Comparison of ENCODE assay signal across 18 mouse cellular contexts in the genomic region with DNA sequence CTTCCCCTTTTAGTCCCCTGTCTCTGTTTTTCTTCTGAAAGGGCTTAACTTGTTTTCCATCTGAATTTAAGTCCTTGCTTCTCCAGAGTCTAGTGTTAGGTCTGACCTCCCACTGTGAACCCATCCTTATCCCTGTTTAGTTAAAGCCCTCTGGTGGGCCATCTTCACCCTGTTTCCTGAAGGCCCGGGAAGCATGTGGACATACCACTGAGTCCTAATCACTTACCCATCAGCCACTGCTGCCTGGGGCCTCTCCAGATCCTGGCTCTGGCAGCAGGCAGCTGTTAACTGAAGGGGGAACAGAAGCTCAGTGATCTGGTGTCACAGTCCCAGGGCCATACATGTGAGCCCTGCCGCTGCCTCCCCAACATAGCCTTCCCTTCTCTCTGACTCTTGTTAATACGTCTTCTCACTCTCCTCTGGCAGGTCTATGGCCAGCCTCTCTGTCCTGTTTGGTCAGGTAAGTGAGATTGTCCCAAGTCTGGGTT. TPM values are rescaled to one million over a fixed set of nuclear protein-coding genes. Genes with fewer than 3 reads are reported as not detected.
"Had no signal": no experiment of that assay in that cellular context is flagged by ENCODE, and none has a peak within 500 bp of the region (broad histone marks: within the 10 kb centered on the region; RNA-seq: fewer than 3 reads in every experiment).

No protein-coding gene starts in this region.

- H3K4me1 ChIP-seq: limb, embryonic 12.5 days; midbrain, embryonic 15.5 days; stomach, embryonic 15.5 days had no signal

- H3K27me3 ChIP-seq: limb, embryonic 12.5 days; midbrain, embryonic 15.5 days; neural tube, embryonic 13.5 days; stomach, embryonic 15.5 days had no signal

- H3K4me3 ChIP-seq: limb, embryonic 12.5 days; midbrain, embryonic 10.5 days; midbrain, embryonic 15.5 days; neural tube, embryonic 13.5 days; stomach, embryonic 15.5 days had no signal

- H3K9ac ChIP-seq: limb, embryonic 12.5 days; liver, embryonic 14.5 days; midbrain, embryonic 15.5 days; neural tube, embryonic 13.5 days; stomach, embryonic 15.5 days had no signal

- H3K27ac ChIP-seq: limb, embryonic 12.5 days; liver, embryonic 14.5 days; midbrain, embryonic 10.5 days; midbrain, embryonic 15.5 days; neural tube, embryonic 13.5 days; stomach, embryonic 15.5 days had no signal

- DNase-seq: kidney, adult 8-10 months; kidney, postnatal 25 days; lung, adult 18-20 months; lung, postnatal 4 days; right cerebral cortex, postnatal 14 days; thymus, adult 2 months; thymus, postnatal 25 days had no signal

- H3K4me2 ChIP-seq: limb, embryonic 12.5 days; midbrain, embryonic 15.5 days; neural tube, embryonic 13.5 days; stomach, embryonic 15.5 days had no signal

- H3K9me3 ChIP-seq: limb, embryonic 12.5 days; midbrain, embryonic 10.5 days; midbrain, embryonic 15.5 days; neural tube, embryonic 13.5 days; stomach, embryonic 15.5 days had no signal

- ATAC-seq: inflammation-experienced regulatory T-cells, adult 6 months; intestine, postnatal 0 days; midbrain, embryonic 15.5 days had no signal

RNA-seq across cellular contexts. Expression of gene Asic3, which starts 7.8 kb away (rescaled TPM):
- total RNA-seq: megakaryocyte, adult 5-6 weeks; monocyte, adult 5-6 weeks had no signal
- polyA plus RNA-seq: inflammation-experienced regulatory T-cells, adult 6 months; liver, embryonic 14.5 days; lung, embryonic 16.5 days had no signal

RNA-seq across cellular contexts. Expression of gene Atg9b, which starts 13.5 kb away (rescaled TPM):
- total RNA-seq: monocyte, adult 5-6 weeks had no signal
